Mouse (Mus musculus) cerebellum, postnatal 10 days (tissue): ENCODE results near the gene Kcnq1.
A peak's percentile ranks its signal among the peaks of the same experiment; 100 is the strongest.

ENCODE experiments used
- DNase-seq, 2 experiments: peaks; one replicate each; pipeline ENCODE4 v3.0.0; 2021; ENCODE audit warnings: mixed read lengths in 2 of 2

The Kcnq1 gene

GRCm38 (mm10) chr7:143187181-143187580 is 81.0 kb downstream of the Kcnq1 start:
- no peak for DNase-seq

GRCm38 (mm10) chr7:143188589-143188988 is 82.4 kb downstream of the Kcnq1 start:
- DNase-seq: no peak

- no peak for DNase-seq
Observed at GRCm38 (mm10) chr7:143189965-143190722, 84.0 kb downstream of the Kcnq1 start.

GRCm38 (mm10) chr7:143190911-143191310 is 84.7 kb downstream of the Kcnq1 start:
- no peak for DNase-seq

GRCm38 (mm10) chr7:143192392-143192791 is 86.2 kb downstream of the Kcnq1 start:
- peak in 1 of 2 experiments; percentile 22 for DNase-seq

- no peak for DNase-seq
Observed at GRCm38 (mm10) chr7:143194064-143194463, 87.9 kb downstream of the Kcnq1 start.

- DNase-seq: peak; percentile 35 to 49
Observed at GRCm38 (mm10) chr7:143197951-143198440, 91.8 kb downstream of the Kcnq1 start.

- no peak for DNase-seq
Observed at GRCm38 (mm10) chr7:143198443-143198842, 92.3 kb downstream of the Kcnq1 start.

- DNase-seq: no peak
Observed at GRCm38 (mm10) chr7:143201255-143201654, 95.1 kb downstream of the Kcnq1 start.

- no peak for DNase-seq
Observed at GRCm38 (mm10) chr7:143203897-143204296, 97.7 kb downstream of the Kcnq1 start.

GRCm38 (mm10) chr7:143207044-143207443 is 100.9 kb downstream of the Kcnq1 start:
- no peak for DNase-seq

GRCm38 (mm10) chr7:143210796-143211195 is 104.6 kb downstream of the Kcnq1 start:
- peak; percentile 83 to 84 for DNase-seq

- DNase-seq: no peak
Observed at GRCm38 (mm10) chr7:143251206-143251605, 145.0 kb downstream of the Kcnq1 start.

- no peak for DNase-seq
Observed at GRCm38 (mm10) chr7:143253126-143253871, 147.1 kb downstream of the Kcnq1 start.

- no peak for DNase-seq
Observed at GRCm38 (mm10) chr7:143254901-143255300, 148.7 kb downstream of the Kcnq1 start.

GRCm38 (mm10) chr7:143261246-143261645 is 155.1 kb downstream of the Kcnq1 start:
- no peak for DNase-seq

GRCm38 (mm10) chr7:143263557-143263956 is 157.4 kb downstream of the Kcnq1 start:
- DNase-seq: no peak

- DNase-seq: no peak
Observed at GRCm38 (mm10) chr7:143263966-143264365, 157.8 kb downstream of the Kcnq1 start.

GRCm38 (mm10) chr7:143265386-143265785 is 159.2 kb downstream of the Kcnq1 start:
- peak in 1 of 2 experiments; percentile 30 for DNase-seq

GRCm38 (mm10) chr7:143265829-143266438 is 159.8 kb downstream of the Kcnq1 start:
- DNase-seq: no peak

GRCm38 (mm10) chr7:143273747-143274146 is 167.6 kb downstream of the Kcnq1 start:
- peak in 1 of 2 experiments; percentile 21 for DNase-seq

- DNase-seq: no peak
Observed at GRCm38 (mm10) chr7:143275030-143275429, 168.9 kb downstream of the Kcnq1 start.

GRCm38 (mm10) chr7:143283625-143284024 is 177.5 kb downstream of the Kcnq1 start:
- no peak for DNase-seq
